Mouse (Mus musculus) intestine, embryonic 15.5 days (tissue): ENCODE measurements around the gene Vrk3. TPM values are rescaled to one million over a fixed set of nuclear protein-coding genes. Genes with fewer than 3 reads are reported as not detected.
"Not testable (repeated sequence)": the region's sequence is repeated elsewhere in the genome, so short reads cannot be mapped to it uniquely, and the experiment has no call there.

Experiments
- ATAC-seq: fragments of 200-750 bp; cut with Nextera tagmentation; 2 replicates; pipeline ENCODE4 v1.8.0; 2017; ENCODE audit warnings: moderate TSS enrichment, moderate library complexity
- H3K27ac ChIP-seq: fragments of 300-500 bp; sonication (generic); 2 replicates; pipeline ENCODE4 v1.5.1; 2015; ENCODE audit warnings: mild to moderate bottlenecking, inconsistent platforms
- H3K27me3 ChIP-seq: fragments of 300-500 bp; sonication (generic); replicated peaks from 2 replicates; pipeline ENCODE4 v1.6.1; 2015; ENCODE audit warnings: inconsistent platforms
- H3K36me3 ChIP-seq: fragments of 300-500 bp; sonication (generic); 2 replicates; pipeline ENCODE4 v1.6.1; 2015; ENCODE audit warnings: inconsistent platforms
- H3K4me1 ChIP-seq: fragments of 300-500 bp; sonication (generic); replicated peaks from 2 replicates; pipeline ENCODE4 v1.6.1; 2015; ENCODE audit warnings: inconsistent platforms
- H3K4me2 ChIP-seq: fragments of 300-500 bp; sonication (generic); replicated peaks from 2 replicates; pipeline ENCODE4 v1.6.1; 2015; ENCODE audit warnings: mild to moderate bottlenecking, inconsistent platforms
- H3K4me3 ChIP-seq: fragments of 300-500 bp; sonication (generic); replicated peaks from 2 replicates; pipeline ENCODE4 v1.5.1; 2015; ENCODE audit warnings: inconsistent platforms
- H3K9ac ChIP-seq: fragments of 300-500 bp; sonication (generic); 2 replicates; pipeline ENCODE4 v1.6.1; 2015; ENCODE audit warnings: inconsistent platforms
- H3K9me3 ChIP-seq: fragments of 300-500 bp; sonication (generic); 2 replicates; pipeline ENCODE4 v1.6.1; 2016; ENCODE audit warnings: inconsistent platforms
- WGBS: fragments of 180-500 bp; shearing (Covaris S2); methylation state at CpG from one replicate; pipeline ENCODE4 v1.1.7; 2015; 5-methylcytosine and 5-hydroxymethylcytosine counted together
- polyA plus RNA-seq: library from polyadenylated mRNA; unstranded; fragments of >200 nt; fragmentation: Nextera tagmentation; extraction: Ambion mirVana; gene quantifications from 2 replicates; pipeline ENCODE4 v1.2.1, GENCODE M21; 2015

Gene Vrk3
- polyA plus RNA-seq, 1 experiment from 2014 or later = 36.0 TPM

- no peak overlapping the region for H3K9ac ChIP-seq
- H3K9me3 ChIP-seq = no peaks in the 10 kb centered on the region
- H3K4me1 ChIP-seq = 0 out of 2 replicates have a peak, but pooled peaks cover 2% of the 10 kb centered on the region
- H3K36me3 ChIP-seq = no peaks in the 10 kb centered on the region
- no peak for ATAC-seq
- WGBS = 70% methylated on average over 6 of the region's 6 CpGs
- H3K27ac ChIP-seq = no peak overlapping the region
- H3K4me2 ChIP-seq = no peak overlapping the region
- H3K4me3 ChIP-seq = no peak overlapping the region
- no peaks in the 10 kb centered on the region for H3K27me3 ChIP-seq
These were observed 21.9 kb upstream of the Vrk3 start for GRCm38 (mm10) chr7:44726343-44726742.

GRCm38 (mm10) chr7:44727151-44727550 is 21.1 kb upstream of the Vrk3 start:
- 57% methylated on average over 5 of the region's 5 CpGs for WGBS
- H3K27ac ChIP-seq = no peak overlapping the region
- no peaks in the 10 kb centered on the region for H3K27me3 ChIP-seq
- no peak overlapping the region for H3K4me3 ChIP-seq
- H3K36me3 ChIP-seq = no peaks in the 10 kb centered on the region
- no peak overlapping the region for H3K9ac ChIP-seq
- H3K9me3 ChIP-seq = no peaks in the 10 kb centered on the region
- 0 out of 2 replicates have a peak, but pooled peaks cover 2% of the 10 kb centered on the region for H3K4me1 ChIP-seq
- ATAC-seq = no peak
- no peak overlapping the region for H3K4me2 ChIP-seq

- Histone ChIP-seq H3K36me3 (no peaks in the 10 kb centered on the region), H3K9me3 (no peaks in the 10 kb centered on the region), H3K27ac (no peak overlapping the region), H3K27me3 (no peaks in the 10 kb centered on the region), H3K4me1 (no peaks in the 10 kb centered on the region), H3K9ac (no peak overlapping the region), H3K4me2 (no peak overlapping the region), H3K4me3 (no peak overlapping the region)
- ATAC-seq = no peak
- 86% methylated on average over 11 of the region's 11 CpGs for WGBS
These were observed 19.9 kb upstream of the Vrk3 start for GRCm38 (mm10) chr7:44728082-44728975.

- H3K4me1 ChIP-seq = no peaks in the 10 kb centered on the region
- 0 out of 2 replicates have a peak, but pooled peaks cover 3% of the 10 kb centered on the region for H3K36me3 ChIP-seq
- no peak overlapping the region for H3K4me3 ChIP-seq
- no peaks in the 10 kb centered on the region for H3K27me3 ChIP-seq
- no peak for ATAC-seq
- H3K4me2 ChIP-seq = no peak overlapping the region
- WGBS = 86% methylated on average over 9 of the region's 9 CpGs
- no peaks in the 10 kb centered on the region for H3K9me3 ChIP-seq
- H3K27ac ChIP-seq = no peak overlapping the region
- no peak overlapping the region for H3K9ac ChIP-seq
These were observed 14.5 kb upstream of the Vrk3 start for GRCm38 (mm10) chr7:44733723-44734122.

GRCm38 (mm10) chr7:44741361-44741760 is 6.9 kb upstream of the Vrk3 start:
- Histone ChIP-seq H3K27me3 (no peaks in the 10 kb centered on the region), H3K4me2 (no peak overlapping the region), H3K9me3 (no peaks in the 10 kb centered on the region), H3K4me1 (no peaks in the 10 kb centered on the region), H3K27ac (no peak overlapping the region), H3K4me3 (no peak overlapping the region), H3K9ac (no peak overlapping the region), H3K36me3 (no peaks in the 10 kb centered on the region)
- WGBS = 80% methylated on average over 8 of the region's 8 CpGs
- no peak for ATAC-seq

- H3K9me3 ChIP-seq = no peaks in the 10 kb centered on the region
- peaks cover 8% of the 10 kb centered on the region; the same call in 1 of the 2 replicates for H3K4me1 ChIP-seq
- no peak overlapping the region for H3K27ac ChIP-seq
- ATAC-seq = no peak
- H3K36me3 ChIP-seq = no peaks in the 10 kb centered on the region
- H3K4me2 ChIP-seq = 0 out of 2 replicates have a peak overlapping the region, but pooled peaks have one; percentile 83
- peak overlapping the region; percentile 52; the same call in 1 of the 2 replicates for H3K9ac ChIP-seq
- WGBS = 51% methylated on average over 9 of the region's 9 CpGs
- H3K4me3 ChIP-seq = no peak overlapping the region
- H3K27me3 ChIP-seq = no peaks in the 10 kb centered on the region
These were observed 3.9 kb upstream of the Vrk3 start for GRCm38 (mm10) chr7:44744270-44744669.

- WGBS = under 1% methylated on average over 18 of the region's 18 CpGs
These were observed 3.1 kb upstream of the Vrk3 start for GRCm38 (mm10) chr7:44745076-44745475.

GRCm38 (mm10) chr7:44747115-44747514 is 1.1 kb upstream of the Vrk3 start:
- WGBS = 68% methylated on average over 4 of the region's 4 CpGs

More at GRCm38 (mm10) chr7:44745076-44745475, 3.1 kb upstream of the Vrk3 start:
- Histone ChIP-seq H3K27me3 (no peaks in the 10 kb centered on the region), H3K4me3 (peak overlapping the region; percentile 41), H3K9me3 (no peaks in the 10 kb centered on the region), H3K4me2 (peak overlapping the region; percentile 83), H3K4me1 (peaks cover 10% of the 10 kb centered on the region; the same call in 1 of the 2 replicates), H3K27ac (no peak overlapping the region), H3K36me3 (no peaks in the 10 kb centered on the region), H3K9ac (peak overlapping the region; percentile 52)
- peak; percentile 56 for ATAC-seq

GRCm38 (mm10) chr7:44750950-44751349 is 2.7 kb downstream of the Vrk3 start, which contains the start of gene Zfp473:
Zfp473 (minus strand) TSS chr7:44751050.
- H3K4me3 ChIP-seq, H3K9ac ChIP-seq, H3K9me3 ChIP-seq, H3K27me3 ChIP-seq, H3K4me2 ChIP-seq, ATAC-seq, H3K27ac ChIP-seq, H3K4me1 ChIP-seq: not testable (repeated sequence)
- H3K36me3 ChIP-seq = peaks cover 21% of the 10 kb centered on the region
- WGBS = 100% methylated on average over 1 of the region's 1 CpGs

More at GRCm38 (mm10) chr7:44747115-44747514, 1.1 kb upstream of the Vrk3 start:
- H3K4me1 ChIP-seq = peaks cover 10% of the 10 kb centered on the region; the same call in 1 of the 2 replicates
- H3K4me3 ChIP-seq = peak overlapping the region; percentile 68
- no peaks in the 10 kb centered on the region; the same call in 1 of the 2 replicates for H3K36me3 ChIP-seq
- no peak overlapping the region for H3K9ac ChIP-seq
- H3K9me3 ChIP-seq = no peaks in the 10 kb centered on the region
- H3K27me3 ChIP-seq = no peaks in the 10 kb centered on the region
- H3K27ac ChIP-seq = no peak overlapping the region
- peak overlapping the region; percentile 70 for H3K4me2 ChIP-seq
- no peak for ATAC-seq

GRCm38 (mm10) chr7:44757164-44757563 is 9.0 kb downstream of the Vrk3 start:
- no peaks in the 10 kb centered on the region for H3K9me3 ChIP-seq
- no peak overlapping the region for H3K4me2 ChIP-seq
- no peaks in the 10 kb centered on the region for H3K27me3 ChIP-seq
- H3K36me3 ChIP-seq = peaks cover 42% of the 10 kb centered on the region
- H3K4me3 ChIP-seq = no peak overlapping the region
- 90% methylated on average over 2 of the region's 2 CpGs for WGBS
- H3K4me1 ChIP-seq = no peaks in the 10 kb centered on the region
- H3K9ac ChIP-seq = no peak overlapping the region
- no peak for ATAC-seq
- H3K27ac ChIP-seq = no peak overlapping the region

- ATAC-seq = no peak
- H3K9ac ChIP-seq = no peak overlapping the region
- H3K4me3 ChIP-seq = no peak overlapping the region
- no peaks in the 10 kb centered on the region for H3K27me3 ChIP-seq
- no peaks in the 10 kb centered on the region for H3K9me3 ChIP-seq
- no peak overlapping the region for H3K4me2 ChIP-seq
- no peak overlapping the region for H3K27ac ChIP-seq
- H3K36me3 ChIP-seq = peaks cover 34% of the 10 kb centered on the region
- H3K4me1 ChIP-seq = no peaks in the 10 kb centered on the region
These were observed 12.2 kb downstream of the Vrk3 start for GRCm38 (mm10) chr7:44760366-44760765.

- peaks cover 47% of the 10 kb centered on the region for H3K36me3 ChIP-seq
- H3K4me1 ChIP-seq = no peaks in the 10 kb centered on the region
- no peaks in the 10 kb centered on the region for H3K27me3 ChIP-seq
- H3K9me3 ChIP-seq = no peaks in the 10 kb centered on the region
- no peak overlapping the region for H3K9ac ChIP-seq
- no peak overlapping the region for H3K4me2 ChIP-seq
- 89% methylated on average over 5 of the region's 5 CpGs for WGBS
- no peak overlapping the region for H3K27ac ChIP-seq
- H3K4me3 ChIP-seq = no peak overlapping the region
- ATAC-seq = peak; percentile 17; the same call in 1 of the 2 replicates
These were observed 19.9 kb downstream of the Vrk3 start for GRCm38 (mm10) chr7:44768129-44768528.
